Comparison of ENCODE assay signal across 8 mouse cellular contexts in genomic region chr17:29340406-29341261, GRCm38 (mm10). TPM values are rescaled to one million over a fixed set of nuclear protein-coding genes. Genes with fewer than 3 reads are reported as not detected.
DNase-seq lines count a peak whose midpoint lies in the region; ATAC-seq and TF ChIP-seq lines count a peak whose summit lies in the region.

No protein-coding gene starts in this region.

- no peak for DNase-seq in forebrain, embryonic 10.5 days (ENCODE audit: extremely low spot score, low spot score)
- no peak for DNase-seq in midbrain, embryonic 10.5 days (ENCODE audit: low spot score)
- no peak for DNase-seq in midbrain, embryonic 14.5 days
- DNase-seq in heart, postnatal 14 days = peak; percentile 44 to 57

- TF ChIP-seq POLR2A in myocyte (IDR thresholded peaks at IDR 0.05; ENCODE audit: insufficient read length, low read depth) = no peak

- no peak overlapping the region for H3K9ac ChIP-seq in forebrain, embryonic 16.5 days (replicated peaks; ENCODE audit: low read depth, low read length)
- H3K9ac ChIP-seq in midbrain, embryonic 14.5 days (replicated peaks; ENCODE audit: low read length) = no peak overlapping the region

- no peak overlapping the region for H3ac ChIP-seq in myocyte (ENCODE audit: control insufficient read depth, insufficient read length)

- WGBS in forebrain, embryonic 10.5 days = 85% methylated on average over 18 of the region's 18 CpGs
- 86% methylated on average over 18 of the region's 18 CpGs for WGBS in forebrain, embryonic 16.5 days
- WGBS in midbrain, embryonic 10.5 days = 88% methylated on average over 18 of the region's 18 CpGs
- WGBS in midbrain, embryonic 14.5 days = 85% methylated on average over 18 of the region's 18 CpGs

- H3K27ac ChIP-seq in forebrain, embryonic 10.5 days = peak overlapping the region; percentile 77
- no peak overlapping the region for H3K27ac ChIP-seq in forebrain, embryonic 16.5 days (ENCODE audit: low read length)
- H3K27ac ChIP-seq in midbrain, embryonic 10.5 days (replicated peaks) = peak overlapping the region; percentile 74
- no peak overlapping the region for H3K27ac ChIP-seq in midbrain, embryonic 14.5 days (replicated peaks; ENCODE audit: low read depth, low read length)

- H3K27me3 ChIP-seq in forebrain, embryonic 10.5 days (ENCODE audit: poor library complexity, severe bottlenecking) = no peaks in the 10 kb centered on the region
- H3K27me3 ChIP-seq in forebrain, embryonic 16.5 days (replicated peaks; ENCODE audit: control insufficient read depth, insufficient read depth, low read length) = no peaks in the 10 kb centered on the region
- H3K27me3 ChIP-seq in midbrain, embryonic 10.5 days (ENCODE audit: low read depth, poor library complexity, severe bottlenecking) = no peaks in the 10 kb centered on the region
- no peaks in the 10 kb centered on the region for H3K27me3 ChIP-seq in midbrain, embryonic 14.5 days (ENCODE audit: control insufficient read depth, insufficient read depth, low read length)
- no peaks in the 10 kb centered on the region for H3K27me3 ChIP-seq in myocyte (ENCODE audit: control insufficient read depth, insufficient read depth, insufficient read length)

- intact Hi-C loops in heart, postnatal 14 days (cut with DNase I) = no loop called here

- H3K36me3 ChIP-seq in forebrain, embryonic 10.5 days (replicated peaks) = peaks cover 93% of the 10 kb centered on the region
- peaks cover 34% of the 10 kb centered on the region for H3K36me3 ChIP-seq in forebrain, embryonic 16.5 days (ENCODE audit: control insufficient read depth, insufficient read depth)
- H3K36me3 ChIP-seq in midbrain, embryonic 10.5 days = peaks cover 96% of the 10 kb centered on the region
- H3K36me3 ChIP-seq in midbrain, embryonic 14.5 days (ENCODE audit: control insufficient read depth, insufficient read depth, low read length) = peaks cover 76% of the 10 kb centered on the region
- H3K36me3 ChIP-seq in myocyte (ENCODE audit: control insufficient read depth, insufficient read depth) = peaks cover 28% of the 10 kb centered on the region

- peaks cover 23% of the 10 kb centered on the region for H3K79me2 ChIP-seq in myocyte (ENCODE audit: control insufficient read depth, insufficient read depth)

- ATAC-seq in forebrain, embryonic 16.5 days = no peak
- ATAC-seq in midbrain, embryonic 14.5 days (ENCODE audit: low FRiP score, low TSS enrichment) = no peak
- ATAC-seq in megakaryocyte-erythroid progenitor cell, adult 5-6 weeks (replicated peaks; ENCODE audit: low FRiP score, low TSS enrichment, poor library complexity, severe bottlenecking) = no peak
- ATAC-seq in cerebellum, adult (ENCODE audit: insufficient number of reproducible peaks, low FRiP score, low TSS enrichment) = no peak

- peaks cover 34% of the 10 kb centered on the region for H3K4me1 ChIP-seq in forebrain, embryonic 10.5 days
- H3K4me1 ChIP-seq in forebrain, embryonic 16.5 days (replicated peaks; ENCODE audit: control insufficient read depth, insufficient read depth, low read length) = peaks cover 50% of the 10 kb centered on the region
- peaks cover 35% of the 10 kb centered on the region for H3K4me1 ChIP-seq in midbrain, embryonic 10.5 days
- H3K4me1 ChIP-seq in midbrain, embryonic 14.5 days (ENCODE audit: control insufficient read depth, insufficient read depth, low read length) = peaks cover 19% of the 10 kb centered on the region

- no peaks in the 10 kb centered on the region for H3K9me3 ChIP-seq in forebrain, embryonic 10.5 days
- H3K9me3 ChIP-seq in forebrain, embryonic 16.5 days (ENCODE audit: control insufficient read depth, low read length) = no peaks in the 10 kb centered on the region
- no peaks in the 10 kb centered on the region for H3K9me3 ChIP-seq in midbrain, embryonic 10.5 days (replicated peaks)
- no peaks in the 10 kb centered on the region for H3K9me3 ChIP-seq in midbrain, embryonic 14.5 days (ENCODE audit: control insufficient read depth, low read length)

- no peak overlapping the region for H3K4me2 ChIP-seq in forebrain, embryonic 16.5 days (ENCODE audit: low read length)
- no peak overlapping the region for H3K4me2 ChIP-seq in midbrain, embryonic 14.5 days (ENCODE audit: low read length)
- peak overlapping the region; percentile 84 for H3K4me2 ChIP-seq in myocyte (ENCODE audit: low read depth)

- H3K4me3 ChIP-seq in forebrain, embryonic 10.5 days = no peak overlapping the region
- no peak overlapping the region for H3K4me3 ChIP-seq in forebrain, embryonic 16.5 days (replicated peaks; ENCODE audit: low read length)
- H3K4me3 ChIP-seq in midbrain, embryonic 10.5 days = no peak overlapping the region
- no peak overlapping the region for H3K4me3 ChIP-seq in midbrain, embryonic 14.5 days (replicated peaks; ENCODE audit: low read depth, low read length)
- H3K4me3 ChIP-seq in myocyte = no peak overlapping the region

TF ChIP-seq in myocyte, 11 proteins besides CTCF, POLR2A, EP300 and RAD21:
- no peak; the same call in 1 of the 2 replicates for TF ChIP-seq CEBPB (IDR thresholded peaks at IDR 0.05; ENCODE audit: insufficient read depth, poor library complexity, severe bottlenecking)
- TF ChIP-seq MYOG (IDR thresholded peaks at IDR 0.05; ENCODE audit: control insufficient read depth in 1 of 3, insufficient read depth in 1 of 3, insufficient read length in 2 of 3, low read depth in 2 of 3) = peak; percentile 63 to 89 (median 84)
- peak; percentile 9 for TF ChIP-seq POLR2AphosphoS2 (IDR thresholded peaks at IDR 0.05; ENCODE audit: insufficient read length, low read depth)
- no peak for TF ChIP-seq REST (IDR thresholded peaks at IDR 0.05; ENCODE audit: insufficient read depth, insufficient read length)
- peak; percentile 16 to 90 (median 88) for TF ChIP-seq MYOD1 (IDR thresholded peaks at IDR 0.05; ENCODE audit: control insufficient read depth in 1 of 3, insufficient read length in 2 of 3, low read depth in 2 of 3)
- peak; percentile 91 for TF ChIP-seq TCF3 (IDR thresholded peaks at IDR 0.05; ENCODE audit: insufficient read length, low read depth)
- TF ChIP-seq E2F4 (IDR thresholded peaks at IDR 0.05; ENCODE audit: insufficient read depth) = no peak
- peak; percentile 62 for TF ChIP-seq TCF12 (IDR thresholded peaks at IDR 0.05; ENCODE audit: insufficient read depth, poor library complexity, severe bottlenecking)

RNA-seq across cellular contexts. Expression of gene Mtch1, which starts 7.1 kb away (rescaled TPM):
- 255 and 270 TPM in 2 replicates for polyA plus RNA-seq in forebrain, embryonic 10.5 days (2016; fragmentation: Nextera tagmentation; extraction: Ambion mirVana)
- 417 and 434 TPM in 2 replicates for polyA plus RNA-seq in forebrain, embryonic 16.5 days (2015; fragmentation: Nextera tagmentation; extraction: Ambion mirVana)
- 277 and 318 TPM in 2 replicates for polyA plus RNA-seq in midbrain, embryonic 10.5 days (2016; fragmentation: Nextera tagmentation; extraction: Ambion mirVana)
- 533 and 550 TPM in 2 replicates for polyA plus RNA-seq in midbrain, embryonic 14.5 days (2014; fragmentation: Nextera tagmentation; extraction: Ambion mirVana)
- 100 to 1,000 TPM; 272 to 279 TPM for total RNA-seq in heart, postnatal 14 days (2021)
- 741 TPM for polyA plus RNA-seq in myocyte (2012; fragmentation: generic; extraction: Trizol)
- 86.6 and 105 TPM in 2 replicates for total RNA-seq in megakaryocyte-erythroid progenitor cell, adult 5-6 weeks (2014; fragmentation: Nextera tagmentation)
- total RNA-seq in megakaryocyte-erythroid progenitor cell, adult 5-6 weeks (2017) = 31.9 and 32.4 TPM in 2 replicates

RNA-seq across cellular contexts. Expression of gene Fgd2, which starts 20.1 kb away (rescaled TPM):
- polyA plus RNA-seq in forebrain, embryonic 10.5 days (2016; fragmentation: Nextera tagmentation; extraction: Ambion mirVana) = 5.4 and 6.3 TPM in 2 replicates
- 5.5 and 9.7 TPM in 2 replicates for polyA plus RNA-seq in forebrain, embryonic 16.5 days (2015; fragmentation: Nextera tagmentation; extraction: Ambion mirVana)
- 3.8 and 4.1 TPM in 2 replicates for polyA plus RNA-seq in midbrain, embryonic 10.5 days (2016; fragmentation: Nextera tagmentation; extraction: Ambion mirVana)
- 4.4 and 4.9 TPM in 2 replicates for polyA plus RNA-seq in midbrain, embryonic 14.5 days (2014; fragmentation: Nextera tagmentation; extraction: Ambion mirVana)
- total RNA-seq in heart, postnatal 14 days (2021) = 1 to 10 TPM; 2.3 to 2.9 TPM
- polyA plus RNA-seq in myocyte (2012; fragmentation: generic; extraction: Trizol) = 0.54 TPM
- 3.1 and 3.4 TPM in 2 replicates for total RNA-seq in megakaryocyte-erythroid progenitor cell, adult 5-6 weeks (2014; fragmentation: Nextera tagmentation)
- 2.7 and 6.0 TPM in 2 replicates for total RNA-seq in megakaryocyte-erythroid progenitor cell, adult 5-6 weeks (2017)

RNA-seq across cellular contexts. Expression of gene Pi16, which starts 23.2 kb away (rescaled TPM):
- polyA plus RNA-seq in forebrain, embryonic 10.5 days (2016; fragmentation: Nextera tagmentation; extraction: Ambion mirVana) = 0.71 and 0.73 TPM in 2 replicates
- polyA plus RNA-seq in forebrain, embryonic 16.5 days (2015; fragmentation: Nextera tagmentation; extraction: Ambion mirVana) = 1.2 and 2.0 TPM in 2 replicates
- 0.75 and 0.82 TPM in 2 replicates for polyA plus RNA-seq in midbrain, embryonic 10.5 days (2016; fragmentation: Nextera tagmentation; extraction: Ambion mirVana)
- polyA plus RNA-seq in midbrain, embryonic 14.5 days (2014; fragmentation: Nextera tagmentation; extraction: Ambion mirVana) = 1.3 and 2.8 TPM in 2 replicates
- 10 to 100 TPM; 34.3 to 47.8 TPM for total RNA-seq in heart, postnatal 14 days (2021)
- 7.1 TPM for polyA plus RNA-seq in myocyte (2012; fragmentation: generic; extraction: Trizol)
- total RNA-seq in megakaryocyte-erythroid progenitor cell, adult 5-6 weeks (2014; fragmentation: Nextera tagmentation) = 0.32 TPM in 1 of 2 replicates, not detected in the other
- not detected in 2 replicates for total RNA-seq in megakaryocyte-erythroid progenitor cell, adult 5-6 weeks (2017)

Comparison
In these comparisons a context has a peak if more than half of its experiments do, and no peak if none do; other contexts are left out.
1. H3K27ac ChIP-seq: peak in forebrain, embryonic 10.5 days (single experiment) and midbrain, embryonic 10.5 days (single experiment); none in forebrain, embryonic 16.5 days (single experiment) and midbrain, embryonic 14.5 days (single experiment).
2. DNase-seq: peak in heart, postnatal 14 days (2 of 2); none in forebrain, embryonic 10.5 days (single experiment), midbrain, embryonic 10.5 days (single experiment) and midbrain, embryonic 14.5 days (single experiment).